ENCODE assay signal across 22 mouse cellular contexts in genomic region chr6:111045896-111046295, GRCm38 (mm10).
"Had no signal": no experiment of that assay in that cellular context is flagged by ENCODE, and none has a peak within 500 bp of the region (broad histone marks: within the 10 kb centered on the region; RNA-seq: fewer than 3 reads in every experiment).

No protein-coding gene starts in this region.

- H3K4me2 ChIP-seq: heart, embryonic 11.5 days; heart, embryonic 13.5 days; heart, embryonic 15.5 days; hindbrain, embryonic 13.5 days; hindbrain, embryonic 15.5 days; limb, embryonic 12.5 days; liver, embryonic 12.5 days had no signal

- DNase-seq: gastrocnemius, postnatal 14 days; gastrocnemius, postnatal 36 days; heart, adult 11 months; heart, adult 2 months; heart, postnatal 14 days; heart, postnatal 36 days; kidney, adult 11 months; kidney, adult 2 months; kidney, postnatal 10 days; kidney, postnatal 25 days; kidney, postnatal 4 days; liver had no signal

- H3K27me3 ChIP-seq: heart, embryonic 13.5 days; heart, embryonic 15.5 days; hindbrain, embryonic 13.5 days; hindbrain, embryonic 15.5 days; limb, embryonic 12.5 days; liver, embryonic 12.5 days had no signal

- H3K4me3 ChIP-seq: heart, adult 2 months; heart, embryonic 13.5 days; heart, embryonic 15.5 days; hindbrain, embryonic 13.5 days; hindbrain, embryonic 15.5 days; layer of hippocampus, adult 2 months; left cerebral cortex, adult 2 months; limb, embryonic 10.5 days; limb, embryonic 12.5 days; liver, embryonic 12.5 days had no signal

- H3K36me3 ChIP-seq: heart, embryonic 13.5 days; heart, embryonic 15.5 days; hindbrain, embryonic 13.5 days; hindbrain, embryonic 15.5 days; limb, embryonic 10.5 days; limb, embryonic 12.5 days; liver, embryonic 12.5 days had no signal
